Mouse (Mus musculus) megakaryocyte-erythroid progenitor cell, adult 5-6 weeks (primary cell): ENCODE data around the gene Armc9. TPM values are rescaled to one million over a fixed set of nuclear protein-coding genes. Genes with fewer than 3 reads are reported as not detected.

Experiments
- ATAC-seq: replicated peaks from 2 replicates; pipeline ENCODE4 v1.8.0; 2016; ENCODE audit warnings: mild to moderate bottlenecking, inconsistent platforms; ENCODE audit not compliant: severe bottlenecking, poor library complexity, low FRiP score, low TSS enrichment
- total RNA-seq, 2 experiments: library from RNA; stranded (forward) in 1 of 2; stranded (reverse) in 1 of 2; fragments of 200-1000, 215-1000 nt in 1 of 2; fragments of >200 nt in 1 of 2; fragmentation: Nextera tagmentation in 1 of 2; gene quantifications; 2 replicates each; pipeline ENCODE4 v1.2.3; 2014 to 2017

The Armc9 gene
- total RNA-seq, 2 experiments from 2014 or later = 8.8 to 25.4 TPM

GRCm38 (mm10) chr1:86212731-86213130 lies 58.2 kb downstream of the Armc9 start:
- no peak for ATAC-seq

GRCm38 (mm10) chr1:86214158-86214557 lies 59.6 kb downstream of the Armc9 start:
- peak; percentile 78 for ATAC-seq

- ATAC-seq = no peak
These were observed 60.7 kb downstream of the Armc9 start for GRCm38 (mm10) chr1:86215297-86215696.

- ATAC-seq = no peak
These were observed 61.8 kb downstream of the Armc9 start for GRCm38 (mm10) chr1:86216412-86216811.

- no peak for ATAC-seq
These were observed 63.4 kb downstream of the Armc9 start for GRCm38 (mm10) chr1:86217976-86218375.

GRCm38 (mm10) chr1:86225195-86225594 lies 70.6 kb downstream of the Armc9 start:
- no peak for ATAC-seq

- ATAC-seq = peak; percentile 89
These were observed 74.1 kb downstream of the Armc9 start for GRCm38 (mm10) chr1:86228653-86229052.

GRCm38 (mm10) chr1:86229184-86229829 lies 74.7 kb downstream of the Armc9 start:
- ATAC-seq = no peak

- ATAC-seq = no peak
These were observed 78.1 kb downstream of the Armc9 start for GRCm38 (mm10) chr1:86232631-86233030.

- 0 out of 2 replicates have a peak, but pooled peaks have one; percentile 31 for ATAC-seq
These were observed 79.2 kb downstream of the Armc9 start for GRCm38 (mm10) chr1:86233808-86234207.

- no peak for ATAC-seq
These were observed 80.5 kb downstream of the Armc9 start for GRCm38 (mm10) chr1:86235118-86235517.

- ATAC-seq = no peak
These were observed 81.9 kb downstream of the Armc9 start for GRCm38 (mm10) chr1:86236442-86236841.

GRCm38 (mm10) chr1:86239010-86239409 lies 84.4 kb downstream of the Armc9 start:
- no peak for ATAC-seq

- no peak for ATAC-seq
These were observed 85.3 kb downstream of the Armc9 start for GRCm38 (mm10) chr1:86239871-86240270.

- ATAC-seq = peak; percentile 31
These were observed 86.4 kb downstream of the Armc9 start for GRCm38 (mm10) chr1:86240959-86241358.

- no peak for ATAC-seq
These were observed 88.9 kb downstream of the Armc9 start for GRCm38 (mm10) chr1:86243490-86243889.

- peak; percentile 76 for ATAC-seq
These were observed 90.9 kb downstream of the Armc9 start for GRCm38 (mm10) chr1:86245301-86246085.

- no peak for ATAC-seq
These were observed 98.8 kb downstream of the Armc9 start for GRCm38 (mm10) chr1:86253410-86253809.

- ATAC-seq = no peak
These were observed 101.7 kb downstream of the Armc9 start for GRCm38 (mm10) chr1:86256311-86256710.

GRCm38 (mm10) chr1:86257228-86257627 lies 102.6 kb downstream of the Armc9 start:
- ATAC-seq = no peak
